Mouse (Mus musculus) urinary bladder, postnatal 25 days (tissue): Measurements from ENCODE around the gene Msx3.

Experiments
- DNase-seq: peaks from one replicate; pipeline ENCODE4 v3.0.0; 2022; ENCODE audit warnings: low spot score

The Msx3 gene

GRCm38 (mm10) chr7:140057413-140058407, 8.8 kb upstream of the Msx3 start:
- no peak for DNase-seq

- no peak for DNase-seq
These were observed 5.2 kb upstream of the Msx3 start for GRCm38 (mm10) chr7:140054124-140054523.

DNA sequence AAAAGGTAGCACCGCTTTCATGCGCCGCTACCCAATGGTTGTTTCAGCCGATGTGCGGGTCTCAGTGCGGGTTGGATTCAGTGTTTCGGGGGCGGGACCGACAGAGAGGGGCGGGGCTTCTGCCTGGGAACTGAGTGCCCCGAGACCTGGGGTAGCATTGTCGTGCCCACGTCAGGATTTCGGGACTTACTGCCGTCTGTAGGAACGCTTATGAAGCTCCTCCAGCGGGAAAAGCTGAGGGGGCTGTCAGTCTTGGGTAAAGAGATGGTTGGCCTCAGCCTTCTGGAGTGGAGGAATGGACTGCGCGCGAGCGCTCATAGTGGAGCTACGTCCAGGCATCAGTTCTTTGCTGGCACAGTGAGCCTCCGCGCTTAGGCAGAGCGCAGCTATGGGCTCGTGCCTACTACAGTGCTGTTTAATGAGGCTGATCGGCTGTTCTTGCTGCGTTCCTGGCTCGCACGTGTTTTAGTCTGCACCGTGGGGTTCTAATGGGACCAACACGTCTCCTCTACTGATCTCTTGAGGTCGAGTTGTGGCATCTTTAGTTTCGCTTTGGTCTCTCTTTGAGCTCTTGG, 313 bp upstream of the Msx3 start:
- peak; percentile 19 for DNase-seq

DNA sequence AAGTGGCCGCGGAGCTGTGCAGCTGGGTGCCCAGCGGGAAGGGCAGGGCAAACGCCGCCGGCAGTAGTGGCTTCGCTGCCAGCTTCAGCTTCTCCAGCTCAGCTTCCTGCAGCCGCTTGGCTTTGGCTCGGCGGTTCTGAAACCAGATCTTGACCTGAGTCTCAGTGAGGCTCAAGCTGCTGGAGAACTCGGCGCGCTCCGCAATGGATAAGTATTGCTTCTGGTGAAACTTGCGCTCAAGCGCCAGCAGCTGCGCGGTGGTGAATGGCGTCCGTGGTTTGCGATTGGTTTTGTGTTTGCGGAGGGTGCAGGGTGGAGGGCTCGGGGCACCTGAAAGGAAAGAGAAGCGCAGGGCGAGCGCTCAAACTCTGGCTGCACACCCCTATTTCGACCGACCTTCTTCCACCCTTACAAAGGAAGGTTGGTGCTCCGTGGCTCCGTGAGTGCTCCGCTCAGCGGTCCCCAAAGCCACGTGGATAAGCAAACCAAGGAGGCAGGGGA, 1.0 kb downstream of the Msx3 start:
- DNase-seq = no peak

DNA sequence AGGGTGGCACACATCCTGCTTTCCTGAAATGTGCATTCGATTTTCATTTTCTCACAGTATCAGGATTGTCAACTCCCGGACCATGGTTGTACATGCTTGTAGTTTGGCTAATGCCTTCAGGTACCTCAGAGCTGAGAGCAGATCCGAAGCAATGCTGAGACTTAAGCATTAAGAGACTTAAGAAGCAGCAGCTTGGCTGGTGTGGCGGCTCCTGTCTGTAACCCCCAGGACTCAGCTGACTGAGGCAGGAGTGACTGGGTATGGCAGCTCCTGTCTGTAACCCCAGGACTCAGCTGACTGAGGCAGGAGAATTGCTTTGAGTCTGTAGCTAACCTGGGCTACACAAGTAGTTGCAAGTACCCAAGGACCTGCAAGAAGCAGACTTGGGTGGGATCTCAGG, 3.3 kb downstream of the Msx3 start:
- no peak for DNase-seq

- no peak for DNase-seq
These were observed 6.2 kb downstream of the Msx3 start for GRCm38 (mm10) chr7:140042728-140043127.

- no peak for DNase-seq
These were observed 11.7 kb downstream of the Msx3 start for GRCm38 (mm10) chr7:140037171-140037555.

DNA sequence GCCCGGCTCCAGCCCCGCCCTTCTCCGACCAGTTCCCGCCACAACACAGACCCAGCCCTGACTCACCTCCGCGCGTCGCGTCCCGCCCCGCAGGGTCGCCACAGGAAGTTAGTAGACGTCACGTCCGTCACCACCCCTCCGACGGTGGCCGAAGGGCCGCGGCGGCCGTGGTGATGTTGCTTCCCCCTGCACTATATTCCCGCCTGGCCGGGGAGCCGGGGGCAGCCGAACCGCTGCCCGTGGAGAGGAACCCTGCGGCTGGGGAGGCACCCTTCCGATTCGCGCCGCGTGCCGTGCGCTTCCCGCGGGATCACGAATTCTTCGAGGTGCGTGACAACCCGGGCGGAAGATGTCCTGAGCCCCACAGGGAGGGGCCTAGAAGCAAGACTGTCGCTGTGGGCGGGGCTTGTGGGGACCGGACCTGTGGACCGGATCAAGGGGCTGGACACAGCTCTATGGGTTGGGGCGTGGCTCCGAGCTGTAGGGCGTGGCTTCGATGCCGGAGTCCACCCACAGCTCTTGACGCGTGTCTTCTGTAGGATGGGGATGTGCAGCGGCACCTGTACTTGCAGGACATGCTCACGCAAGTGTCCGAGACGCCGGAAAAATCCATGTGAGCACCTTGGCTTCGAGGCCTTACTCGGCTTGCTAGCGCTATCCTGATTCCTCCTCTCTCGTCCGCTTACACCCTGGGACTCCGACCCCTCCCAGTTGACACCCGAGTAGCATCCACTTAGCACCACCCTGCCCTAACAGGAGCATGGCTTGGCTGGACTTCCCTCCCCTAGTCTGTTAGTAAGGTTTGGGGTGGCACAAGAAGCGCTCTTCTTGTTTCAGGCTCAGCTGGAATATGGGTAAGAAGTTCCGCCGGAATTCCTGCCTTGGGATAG, 12.4 kb downstream of the Msx3 start, which contains the start of the genes Zfp511 and Tubgcp2:
Zfp511 (plus strand) TSS at position 111 of the 890 bp plus-strand sequence.
Tubgcp2 (minus strand) TSS at position 389 of the 890 bp plus-strand sequence.
- DNase-seq = peak; percentile 95

- DNase-seq = no peak
These were observed 13.4 kb downstream of the Msx3 start for GRCm38 (mm10) chr7:140035456-140035855.

GRCm38 (mm10) chr7:140033386-140033785, 15.5 kb downstream of the Msx3 start:
- no peak for DNase-seq

GRCm38 (mm10) chr7:140032366-140032765, 16.5 kb downstream of the Msx3 start:
- DNase-seq = no peak

- no peak for DNase-seq
These were observed 17.1 kb downstream of the Msx3 start for GRCm38 (mm10) chr7:140031771-140032170.

DNA sequence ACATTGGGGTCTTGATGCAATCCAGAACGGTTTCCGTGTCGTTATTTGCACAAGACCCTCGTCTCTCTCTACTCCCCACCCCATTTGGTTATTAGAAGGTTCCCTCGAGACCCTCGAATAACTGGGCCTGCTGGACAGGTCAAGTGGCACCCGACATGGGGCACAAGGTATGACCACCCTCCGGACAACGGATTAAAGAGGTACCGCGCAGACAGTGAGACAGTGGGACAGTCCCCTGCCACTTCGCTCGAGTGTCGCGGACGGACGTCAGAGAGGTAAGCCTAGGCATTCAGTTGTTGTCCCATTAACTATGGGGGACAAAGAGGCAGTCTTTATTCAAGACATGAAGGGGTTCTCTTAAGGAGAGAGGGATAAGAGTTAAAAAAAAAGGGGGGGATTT, 37.6 kb downstream of the Msx3 start:
- DNase-seq = no peak

GRCm38 (mm10) chr7:140007781-140008180, 41.1 kb downstream of the Msx3 start:
- DNase-seq = no peak

- no peak for DNase-seq
These were observed 41.9 kb downstream of the Msx3 start for GRCm38 (mm10) chr7:140006861-140007611.

- DNase-seq = no peak
These were observed 44.2 kb downstream of the Msx3 start for GRCm38 (mm10) chr7:140004666-140005065.

GRCm38 (mm10) chr7:140001086-140001740, 47.7 kb downstream of the Msx3 start:
- no peak for DNase-seq

DNA sequence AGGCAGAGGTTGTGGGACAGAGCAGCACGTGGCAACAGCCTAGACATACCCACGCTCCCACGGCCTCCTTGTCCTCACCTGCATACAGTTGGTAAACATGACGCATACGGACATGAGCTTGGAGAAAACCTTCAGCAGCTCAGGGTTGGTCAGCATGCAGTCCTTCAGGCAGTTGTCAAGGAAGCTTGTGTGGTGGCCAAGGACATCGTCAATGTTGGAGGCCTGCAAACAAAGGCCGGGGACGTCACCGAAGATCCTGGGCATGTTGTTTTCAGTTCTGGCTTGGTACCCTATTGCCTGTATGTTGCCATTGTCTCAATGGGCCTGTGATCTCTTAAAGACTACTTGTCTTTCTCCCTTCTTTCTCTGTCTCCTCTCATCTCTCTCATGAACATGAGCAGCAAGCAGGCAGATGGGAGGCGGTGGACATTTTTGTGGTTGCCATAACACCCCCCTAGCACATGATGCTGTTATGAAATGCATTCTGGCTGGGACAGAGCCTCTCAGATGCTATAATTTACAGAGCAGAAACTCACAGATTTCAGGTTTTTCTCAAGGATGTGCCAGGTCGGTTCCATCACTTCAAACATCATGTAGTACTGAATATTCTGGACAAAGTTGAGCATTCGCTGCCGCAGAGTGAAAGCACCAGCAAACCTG, 50.1 kb downstream of the Msx3 start:
- DNase-seq = no peak
